Mouse (Mus musculus): Measurements from ENCODE around the gene Zc2hc1c. TPM values are rescaled to one million over a fixed set of nuclear protein-coding genes. Genes with fewer than 3 reads are reported as not detected.

Zc2hc1c gene
- total and polyA plus RNA-seq, 3 experiments: 0.08 to 0.13 TPM; not detected in 1

DNA sequence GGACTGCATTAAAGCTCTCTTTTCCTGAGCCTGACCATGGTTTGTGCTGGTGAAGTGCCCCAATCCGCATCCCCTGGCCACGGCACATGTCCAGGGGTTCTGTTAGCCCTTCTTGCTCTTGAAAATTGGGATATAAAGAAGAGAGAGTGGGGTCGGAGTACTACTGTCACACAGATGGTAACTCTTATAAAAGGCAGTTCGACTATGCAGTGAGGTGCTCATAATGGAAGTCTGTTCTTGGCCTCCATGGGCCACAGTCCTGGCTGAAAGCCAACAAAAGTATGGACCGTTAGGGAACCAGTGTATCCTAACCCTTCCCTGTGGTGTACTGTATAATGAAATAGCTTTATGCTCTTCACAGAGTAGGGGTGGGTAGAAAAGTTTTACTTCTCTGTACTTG, 8.5 kb downstream of the Zc2hc1c start:
- H3K27ac ChIP-seq (ENCODE audit: insufficient read depth, low read depth): no peak overlapping the region
- TF ChIP-seq CTCF (conservative IDR thresholded peaks at IDR 0.05 in 1 of 2, IDR thresholded peaks at IDR 0.05 in 1 of 2; ENCODE audit: low read depth in 2 of 2, low read length in 2 of 2) (no peak), SIN3A (IDR thresholded peaks at IDR 0.05; ENCODE audit: low read length) (no peak), JUN (IDR thresholded peaks at IDR 0.05; ENCODE audit: insufficient read depth, low read depth, low read length) (no peak), JUND (conservative IDR thresholded peaks at IDR 0.05; ENCODE audit: low read depth, low read length) (no peak), PAX5 (IDR thresholded peaks at IDR 0.05; ENCODE audit: low read length) (no peak), MYC (IDR thresholded peaks at IDR 0.05; ENCODE audit: low read depth, low read length) (no peak), ELF1 (IDR thresholded peaks at IDR 0.05; ENCODE audit: low read depth, low read length) (no peak), TCF12 (IDR thresholded peaks at IDR 0.05; ENCODE audit: low read depth, low read length) (no peak), HCFC1 (IDR thresholded peaks at IDR 0.05; ENCODE audit: low read depth, low read length) (no peak), USF2 (conservative IDR thresholded peaks at IDR 0.05; ENCODE audit: low read depth, low read length) (no peak), NRF1 (IDR thresholded peaks at IDR 0.05; ENCODE audit: low read depth, low read length) (no peak), E2F4 (IDR thresholded peaks at IDR 0.05; ENCODE audit: insufficient replicate concordance, low read depth, low read length) (no peak), UBTF (IDR thresholded peaks at IDR 0.05; ENCODE audit: low read depth, low read length) (no peak)
- dilution Hi-C loops (cut with MboI; ENCODE audit: extremely low pct_ligation_motif_present, extremely low pct_unique_long_range_greater_than_20kb, low sequenced_read_pairs) (no loop called here), in situ Hi-C loops (cut with MboI; ENCODE audit: low pct_ligation_motif_present, low pct_unique_long_range_greater_than_20kb, low sequenced_read_pairs) (loop anchor here (10.0 kb wide), 1 partner anchor 132 kb away; no protein-coding TSS in a partner anchor)
- no peak overlapping the region for H3K4me3 ChIP-seq (replicated peaks in 1 of 3; ENCODE audit: low read depth in 2 of 3, low read length in 2 of 3, poor library complexity in 1 of 3)
- H3K4me1 ChIP-seq (ENCODE audit: control insufficient read depth in 1 of 2, insufficient read depth in 2 of 2): peaks cover under 1 to 7% of the 10 kb centered on the region in 2 experiments; a peak in 3 of 4 replicates
- H3K9me3 ChIP-seq (replicated peaks; ENCODE audit: low read length): peaks cover 7% of the 10 kb centered on the region
- no peak overlapping the region for H3K4me2 ChIP-seq (ENCODE audit: insufficient read depth, low read depth, poor library complexity, severe bottlenecking)
- DNase-seq (ENCODE audit: extremely low read depth): no peak
- H3K9ac ChIP-seq (ENCODE audit: insufficient read depth, low read depth): no peak overlapping the region
- no peaks in the 10 kb centered on the region for H3K27me3 ChIP-seq (replicated peaks)
- no peaks in the 10 kb centered on the region for H3K79me2 ChIP-seq (replicated peaks; ENCODE audit: control insufficient read depth, extremely low read depth, insufficient read depth, poor library complexity, severe bottlenecking)
- peaks cover 22 to 34% of the 10 kb centered on the region in 2 experiments for H3K36me3 ChIP-seq (replicated peaks in 1 of 2; ENCODE audit: control insufficient read depth in 1 of 2, insufficient read depth in 1 of 2, low read length in 1 of 2)

DNA sequence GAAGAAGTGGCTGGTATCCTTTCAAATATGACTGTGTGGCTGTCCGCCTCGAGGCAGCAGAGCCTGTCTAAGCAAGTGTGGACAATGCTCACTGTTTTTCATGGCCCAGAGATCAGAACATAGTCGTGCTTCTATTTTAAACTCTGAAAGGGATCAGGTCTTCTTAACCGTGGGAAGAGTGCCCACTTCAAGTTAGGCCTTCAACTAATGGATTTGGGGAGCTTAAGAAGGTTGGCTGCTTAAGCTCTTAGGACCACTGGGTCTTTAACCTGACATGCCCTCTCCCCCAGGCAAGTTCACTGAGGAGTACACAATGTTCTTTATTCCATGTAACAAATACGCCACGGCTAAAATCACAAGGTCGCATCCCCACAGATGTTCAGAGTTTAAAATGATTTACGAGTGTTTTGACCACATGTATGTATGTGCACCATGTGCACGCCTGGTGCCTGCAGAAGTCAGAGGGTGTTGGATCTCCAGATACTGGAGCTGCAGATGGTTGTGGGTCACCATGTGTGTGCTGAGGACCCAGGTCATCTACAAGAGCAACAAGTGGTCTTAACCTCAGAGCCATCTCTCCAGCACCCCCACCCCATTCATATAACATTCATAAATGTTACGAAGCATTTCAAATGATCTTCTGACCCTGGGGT, 9.1 kb downstream of the Zc2hc1c start:
- no peaks in the 10 kb centered on the region for H3K79me2 ChIP-seq (replicated peaks; ENCODE audit: control insufficient read depth, extremely low read depth, insufficient read depth, poor library complexity, severe bottlenecking)
- H3K4me3 ChIP-seq (replicated peaks in 1 of 3; ENCODE audit: low read depth in 2 of 3, low read length in 2 of 3, poor library complexity in 1 of 3): no peak overlapping the region
- in situ Hi-C loops (cut with MboI; ENCODE audit: low pct_ligation_motif_present, low pct_unique_long_range_greater_than_20kb, low sequenced_read_pairs) (loop anchor here (10.0 kb wide), 1 partner anchor 133 kb away; no protein-coding TSS in a partner anchor), dilution Hi-C loops (cut with MboI; ENCODE audit: extremely low pct_ligation_motif_present, extremely low pct_unique_long_range_greater_than_20kb, low sequenced_read_pairs) (no loop called here)
- peaks cover 27 to 40% of the 10 kb centered on the region in 2 experiments for H3K36me3 ChIP-seq (replicated peaks in 1 of 2; ENCODE audit: control insufficient read depth in 1 of 2, insufficient read depth in 1 of 2, low read length in 1 of 2)
- H3K4me2 ChIP-seq (ENCODE audit: insufficient read depth, low read depth, poor library complexity, severe bottlenecking): no peak overlapping the region
- H3K9ac ChIP-seq (ENCODE audit: insufficient read depth, low read depth): no peak overlapping the region
- no peaks in the 10 kb centered on the region for H3K27me3 ChIP-seq (replicated peaks)
- no peak overlapping the region for H3K27ac ChIP-seq (ENCODE audit: insufficient read depth, low read depth)
- peaks cover 0 to 2% of the 10 kb centered on the region in 2 experiments; a peak in 2 of 4 replicates for H3K4me1 ChIP-seq (ENCODE audit: control insufficient read depth in 1 of 2, insufficient read depth in 2 of 2)
- DNase-seq (ENCODE audit: extremely low read depth): no peak
- H3K9me3 ChIP-seq (replicated peaks; ENCODE audit: low read length): peaks cover 7% of the 10 kb centered on the region
- no peak for TF ChIP-seq SMC3 (IDR thresholded peaks at IDR 0.05; ENCODE audit: low read depth, low read length)
- TF ChIP-seq MAFK (IDR thresholded peaks at IDR 0.05; ENCODE audit: insufficient replicate concordance, low read length): no peak
- TF ChIP-seq PAX5 (IDR thresholded peaks at IDR 0.05; ENCODE audit: low read length): no peak
- no peak for TF ChIP-seq ZMIZ1 (IDR thresholded peaks at IDR 0.05; ENCODE audit: low read depth, low read length)
- no peak for TF ChIP-seq RCOR1 (conservative IDR thresholded peaks at IDR 0.05; ENCODE audit: low read depth, low read length)
- no peak for TF ChIP-seq JUND (conservative IDR thresholded peaks at IDR 0.05; ENCODE audit: low read depth, low read length)
- no peak for TF ChIP-seq ZC3H11A (IDR thresholded peaks at IDR 0.05; ENCODE audit: low read depth, low read length)
- no peak for TF ChIP-seq GABPA (IDR thresholded peaks at IDR 0.05; ENCODE audit: insufficient replicate concordance, low read depth, low read length)
- no peak for TF ChIP-seq TBP (conservative IDR thresholded peaks at IDR 0.05; ENCODE audit: low read depth, low read length)
- TF ChIP-seq CTCF (conservative IDR thresholded peaks at IDR 0.05 in 1 of 2, IDR thresholded peaks at IDR 0.05 in 1 of 2; ENCODE audit: low read depth in 2 of 2, low read length in 2 of 2): no peak
- TF ChIP-seq ELF1 (IDR thresholded peaks at IDR 0.05; ENCODE audit: low read depth, low read length): no peak
- no peak for TF ChIP-seq EP300 (IDR thresholded peaks at IDR 0.05; ENCODE audit: low read length)
- no peak for TF ChIP-seq KAT2A (IDR thresholded peaks at IDR 0.05; ENCODE audit: insufficient replicate concordance, low read length)
- no peak for TF ChIP-seq CHD1 (IDR thresholded peaks at IDR 0.05; ENCODE audit: low read depth, low read length)
- no peak for TF ChIP-seq MYC (IDR thresholded peaks at IDR 0.05; ENCODE audit: low read depth, low read length)
